Mouse (Mus musculus) lung, embryonic 16.5 days (tissue): ENCODE results near the gene Gpr15. TPM values are rescaled to one million over a fixed set of nuclear protein-coding genes. Genes with fewer than 3 reads are reported as not detected.

Source experiments
- ATAC-seq: fragments of 200-750 bp; cut with Nextera tagmentation; 2 replicates; pipeline ENCODE4 v1.8.0; 2017; ENCODE audit warnings: low read depth, mild to moderate bottlenecking, moderate library complexity
- H3K27ac ChIP-seq: fragments of 300-500 bp; sonication (generic); 2 replicates; pipeline ENCODE4 v1.5.1; 2014; ENCODE audit warnings: mild to moderate bottlenecking, control low read depth, low read length
- H3K27me3 ChIP-seq: fragments of 300-500 bp; sonication (generic); 2 replicates; pipeline ENCODE4 v1.6.1; 2014; ENCODE audit warnings: low read depth, low read length, mixed read lengths; ENCODE audit not compliant: control insufficient read depth, insufficient read depth
- H3K36me3 ChIP-seq: fragments of 300-500 bp; sonication (generic); 2 replicates; pipeline ENCODE4 v1.6.1; 2014; ENCODE audit warnings: low read length; ENCODE audit not compliant: control insufficient read depth, insufficient read depth
- H3K4me1 ChIP-seq: fragments of 300-500 bp; sonication (generic); replicated peaks from 2 replicates; pipeline ENCODE4 v1.6.1; 2014; ENCODE audit warnings: low read length, mixed read lengths; ENCODE audit not compliant: control insufficient read depth, insufficient read depth
- H3K4me2 ChIP-seq: fragments of 300-500 bp; sonication (generic); 2 replicates; pipeline ENCODE4 v1.6.1; 2014; ENCODE audit warnings: low read depth, low read length, control low read depth
- H3K4me3 ChIP-seq: fragments of 300-500 bp; sonication (generic); 2 replicates; pipeline ENCODE4 v1.5.1; 2014; ENCODE audit warnings: mild to moderate bottlenecking, low read length, control low read depth
- H3K9ac ChIP-seq: fragments of 300-500 bp; sonication (generic); 2 replicates; pipeline ENCODE4 v1.6.1; 2014; ENCODE audit warnings: low read length, control low read depth
- H3K9me3 ChIP-seq: fragments of 300-500 bp; sonication (generic); 2 replicates; pipeline ENCODE4 v1.6.1; 2016; ENCODE audit warnings: low read length; ENCODE audit not compliant: control insufficient read depth
- WGBS: fragments of 180-500 bp; shearing (Covaris S2); extraction: QIAGEN DNeasy Blood & Tissue Kit; methylation state at CpG from one replicate; pipeline ENCODE4 v1.1.7; 2014; 5-methylcytosine and 5-hydroxymethylcytosine counted together
- polyA plus RNA-seq: library from polyadenylated mRNA; unstranded; fragments of >200 nt; fragmentation: Nextera tagmentation; extraction: Ambion mirVana; gene quantifications from 2 replicates; pipeline ENCODE4 v1.2.1, GENCODE M21; 2015

Gene Gpr15
- polyA plus RNA-seq: 0.11 and 0.13 TPM in 2 replicates

DNA sequence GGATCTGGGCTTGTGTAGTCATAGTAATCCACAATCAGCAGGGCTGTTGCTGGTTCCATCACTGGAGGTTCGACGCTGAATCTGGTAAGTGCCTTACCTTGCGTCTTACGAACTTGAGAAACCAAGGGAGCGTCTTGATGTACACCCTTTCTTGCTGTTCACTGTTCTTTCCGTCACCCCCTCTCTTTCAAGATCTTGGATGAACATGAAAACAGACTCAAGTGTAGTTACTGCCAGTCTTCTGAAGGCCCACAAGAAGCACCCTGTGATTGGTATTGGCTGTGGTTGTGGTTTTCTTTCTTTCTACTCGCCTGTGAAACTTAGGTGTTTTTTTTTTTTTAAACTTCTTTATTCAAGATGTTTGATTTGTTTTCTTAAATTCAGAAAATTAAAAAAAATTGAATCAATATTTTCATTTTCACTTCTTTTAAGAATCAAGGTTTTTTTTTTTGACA, at the start of gene Gpr15:
Gene Gpr15, minus strand, starts transcription at position 405 of the 455 bp plus-strand sequence.
- 87% methylated on average over 7 of the region's 7 CpGs for WGBS
- no peak for ATAC-seq

GRCm38 (mm10) chr16:58763076-58763475, 44.2 kb upstream of the Gpr15 start, which contains the start of gene Olfr172:
Olfr172 (minus strand) TSS chr16:58763176.
- H3K4me1 ChIP-seq: no peaks in the 10 kb centered on the region
- H3K4me3 ChIP-seq: no peak within 1 kb of the TSS
- H3K9me3 ChIP-seq: no peaks in the 10 kb centered on the region
- 81% methylated on average over 1 of the region's 1 CpGs for WGBS
- H3K9ac ChIP-seq: no peak within 1 kb of the TSS
- no peaks in the 10 kb centered on the region for H3K27me3 ChIP-seq
- no peak for ATAC-seq
- no peak within 1 kb of the TSS for H3K27ac ChIP-seq
- H3K36me3 ChIP-seq: no peaks in the 10 kb centered on the region
- no peak within 1 kb of the TSS for H3K4me2 ChIP-seq

More for the DNA sequence above, at the start of gene Gpr15:
- no peak within 1 kb of the TSS for H3K9ac ChIP-seq
- H3K4me3 ChIP-seq: no peak within 1 kb of the TSS
- no peaks in the 10 kb centered on the region for H3K36me3 ChIP-seq
- no peak within 1 kb of the TSS for H3K27ac ChIP-seq
- H3K4me2 ChIP-seq: no peak within 1 kb of the TSS
- H3K27me3 ChIP-seq: no peaks in the 10 kb centered on the region
- no peaks in the 10 kb centered on the region for H3K4me1 ChIP-seq
- H3K9me3 ChIP-seq: no peaks in the 10 kb centered on the region

DNA sequence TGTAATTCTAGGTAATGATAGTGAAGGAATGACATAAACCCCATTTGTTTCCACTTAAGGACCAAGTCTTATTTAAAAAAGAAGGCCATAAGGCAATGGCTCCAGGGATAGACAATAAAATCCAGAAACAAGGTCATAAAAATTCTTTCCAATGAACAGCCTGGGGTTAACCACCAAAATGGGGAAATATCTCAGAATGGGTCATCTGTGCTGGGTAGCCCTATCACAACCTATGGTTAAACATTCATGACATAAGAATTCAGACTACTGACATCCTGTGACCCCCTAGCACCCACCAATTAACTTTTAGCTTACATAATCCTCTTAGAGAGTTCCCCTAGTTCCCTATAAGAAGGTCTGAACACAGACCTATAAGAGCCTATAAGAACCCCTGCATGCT, 37.3 kb upstream of the Gpr15 start:
- no peak for ATAC-seq
- no peaks in the 10 kb centered on the region for H3K27me3 ChIP-seq
- H3K4me1 ChIP-seq: no peaks in the 10 kb centered on the region
- no peak overlapping the region for H3K9ac ChIP-seq
- H3K4me3 ChIP-seq: no peak overlapping the region
- no peaks in the 10 kb centered on the region for H3K36me3 ChIP-seq
- no peak overlapping the region for H3K27ac ChIP-seq
- H3K4me2 ChIP-seq: no peak overlapping the region
- H3K9me3 ChIP-seq: no peaks in the 10 kb centered on the region

- no peak overlapping the region for H3K9ac ChIP-seq
- no peak overlapping the region for H3K4me2 ChIP-seq
- 21% methylated on average over 1 of the region's 1 CpGs for WGBS
- no peaks in the 10 kb centered on the region for H3K27me3 ChIP-seq
- H3K36me3 ChIP-seq: no peaks in the 10 kb centered on the region
- H3K9me3 ChIP-seq: no peaks in the 10 kb centered on the region
- no peak overlapping the region for H3K4me3 ChIP-seq
- ATAC-seq: no peak
- H3K4me1 ChIP-seq: no peaks in the 10 kb centered on the region
- no peak overlapping the region for H3K27ac ChIP-seq
Measured at GRCm38 (mm10) chr16:58751314-58751713, 32.4 kb upstream of the Gpr15 start.

DNA sequence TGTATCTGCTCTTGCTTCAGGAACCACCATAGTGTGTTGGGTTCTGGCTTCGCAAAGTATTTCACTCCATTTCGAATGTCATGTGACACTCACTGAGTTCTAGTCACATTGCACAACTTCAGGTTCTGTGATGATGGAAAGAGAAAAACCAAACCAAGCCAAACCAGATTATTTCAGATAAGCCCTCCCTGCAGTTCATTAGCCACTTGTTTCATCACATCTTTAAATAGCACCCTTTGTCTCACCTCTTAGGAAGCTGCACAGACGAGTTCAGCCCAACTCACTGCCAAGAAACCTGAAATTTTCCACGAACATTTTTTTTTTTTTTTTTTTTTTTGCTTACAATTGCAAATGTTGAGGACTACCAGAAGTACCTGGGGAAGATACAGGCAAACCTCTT, 27.8 kb upstream of the Gpr15 start:
- no peaks in the 10 kb centered on the region for H3K36me3 ChIP-seq
- no peak overlapping the region for H3K4me2 ChIP-seq
- no peaks in the 10 kb centered on the region for H3K9me3 ChIP-seq
- no peak overlapping the region for H3K9ac ChIP-seq
- no peak overlapping the region for H3K27ac ChIP-seq
- 53% methylated on average over 4 of the region's 4 CpGs for WGBS
- no peak overlapping the region for H3K4me3 ChIP-seq
- H3K27me3 ChIP-seq: no peaks in the 10 kb centered on the region
- H3K4me1 ChIP-seq: no peaks in the 10 kb centered on the region
- no peak for ATAC-seq

- Histone ChIP-seq H3K9me3 (no peaks in the 10 kb centered on the region), H3K36me3 (no peaks in the 10 kb centered on the region), H3K4me3 (no peak overlapping the region), H3K4me2 (no peak overlapping the region), H3K9ac (no peak overlapping the region), H3K27ac (no peak overlapping the region), H3K4me1 (no peaks in the 10 kb centered on the region), H3K27me3 (no peaks in the 10 kb centered on the region)
- no peak for ATAC-seq
- WGBS: 89% methylated on average over 5 of the region's 5 CpGs
Measured at GRCm38 (mm10) chr16:58740751-58741150, 21.9 kb upstream of the Gpr15 start.

- no peaks in the 10 kb centered on the region for H3K4me1 ChIP-seq
- no peak overlapping the region for H3K9ac ChIP-seq
- H3K27ac ChIP-seq: no peak overlapping the region
- 80% methylated on average over 1 of the region's 1 CpGs for WGBS
- no peak for ATAC-seq
- H3K4me2 ChIP-seq: no peak overlapping the region
- peaks cover 3% of the 10 kb centered on the region; the same call in 1 of the 2 replicates for H3K36me3 ChIP-seq
- H3K9me3 ChIP-seq: no peaks in the 10 kb centered on the region
- no peak overlapping the region for H3K4me3 ChIP-seq
- H3K27me3 ChIP-seq: no peaks in the 10 kb centered on the region
Measured at GRCm38 (mm10) chr16:58738800-58739199, 19.9 kb upstream of the Gpr15 start.

GRCm38 (mm10) chr16:58738205-58738604, 19.3 kb upstream of the Gpr15 start:
- Histone ChIP-seq H3K27me3 (no peaks in the 10 kb centered on the region), H3K9me3 (no peaks in the 10 kb centered on the region), H3K36me3 (peaks cover 4% of the 10 kb centered on the region), H3K4me3 (no peak overlapping the region), H3K27ac (no peak overlapping the region), H3K4me2 (no peak overlapping the region), H3K4me1 (no peaks in the 10 kb centered on the region), H3K9ac (no peak overlapping the region)
- no peak for ATAC-seq
- 77% methylated on average over 4 of the region's 4 CpGs for WGBS

GRCm38 (mm10) chr16:58728176-58728671, 9.4 kb upstream of the Gpr15 start:
- Histone ChIP-seq H3K9me3 (no peaks in the 10 kb centered on the region), H3K27ac (peak overlapping the region; percentile 87), H3K4me1 (peaks cover 6% of the 10 kb centered on the region), H3K27me3 (no peaks in the 10 kb centered on the region; the same call in 1 of the 2 replicates), H3K4me2 (peak overlapping the region; percentile 84), H3K9ac (peak overlapping the region; percentile 74), H3K36me3 (peaks cover 18% of the 10 kb centered on the region), H3K4me3 (peak overlapping the region; percentile 83)
- peak; percentile 91 for ATAC-seq
- under 1% methylated on average over 23 of the region's 31 CpGs for WGBS
